Mouse (Mus musculus): ENCODE data around the gene Hspe1. TPM values are rescaled to one million over a fixed set of nuclear protein-coding genes. Genes with fewer than 3 reads are reported as not detected.

The Hspe1 gene
- total and polyA plus RNA-seq, 3 experiments, result 44.5 to 180 (median 153) TPM

DNA sequence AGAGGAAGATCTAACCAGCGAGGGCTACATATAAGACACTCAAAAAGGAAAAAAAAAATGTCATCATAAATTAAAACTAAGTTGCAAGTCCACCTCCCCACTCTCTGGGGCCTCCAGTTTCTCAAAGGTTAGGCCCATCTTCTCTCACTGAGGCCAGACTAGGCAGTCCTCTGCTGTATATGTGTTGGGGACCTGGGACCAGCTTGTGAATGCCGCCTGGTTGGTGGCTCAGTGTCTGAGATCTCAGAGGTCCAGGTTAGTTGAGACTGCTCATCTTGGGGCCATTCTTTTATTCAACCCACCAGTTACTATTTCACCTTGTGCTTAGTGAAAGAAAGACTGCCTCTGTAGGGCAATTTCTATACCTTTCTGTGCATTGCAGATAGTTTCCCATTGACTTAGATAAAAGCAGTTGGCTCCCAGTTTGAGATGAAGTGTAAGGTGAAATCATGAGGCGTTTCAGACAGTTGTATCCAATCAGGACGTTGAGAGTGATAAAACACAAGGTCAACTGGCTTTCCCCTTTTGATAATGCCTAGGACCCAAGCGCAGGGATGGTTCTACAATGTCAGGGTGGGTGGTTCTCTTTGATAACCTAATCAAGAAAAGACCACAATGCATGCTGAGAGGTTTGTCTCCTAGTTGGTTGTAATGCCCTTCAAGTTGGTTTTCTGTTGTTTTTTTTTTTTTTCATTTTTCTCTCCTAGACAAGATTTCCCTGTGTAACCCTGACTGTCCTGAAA, 12.1 kb upstream of the Hspe1 start:
- no peak overlapping the region for H3K4me3 ChIP-seq
- H3K4me1 ChIP-seq (ENCODE audit: control insufficient read depth, insufficient read depth, low read length), result no peaks in the 10 kb centered on the region; the same call in 1 of the 2 replicates
- H3K27me3 ChIP-seq (ENCODE audit: control insufficient read depth, insufficient read depth, low read length), result no peaks in the 10 kb centered on the region
- TF ChIP-seq CTCF (IDR thresholded peaks at IDR 0.05), result no peak
- no peak for TF ChIP-seq POLR2A (IDR thresholded peaks at IDR 0.05; ENCODE audit: insufficient read depth, low read depth, low read length)
- no peak for TF ChIP-seq EP300 (IDR thresholded peaks at IDR 0.05; ENCODE audit: insufficient read depth, low read depth, low read length)
- intact Hi-C loops (cut with DNase I), result no loop called here
- peak overlapping the region; percentile 48 for H3K27ac ChIP-seq
- no peak for DNase-seq
- H3K36me3 ChIP-seq (ENCODE audit: control insufficient read depth, insufficient read depth, low read length), result peaks cover 42% of the 10 kb centered on the region
- no peaks in the 10 kb centered on the region for H3K79me2 ChIP-seq (replicated peaks; ENCODE audit: control insufficient read depth, insufficient read depth, low read length)
- no peak overlapping the region for H3K9ac ChIP-seq (ENCODE audit: low read depth, low read length)
- 53% methylated on average over 5 of the region's 5 CpGs for WGBS

DNA sequence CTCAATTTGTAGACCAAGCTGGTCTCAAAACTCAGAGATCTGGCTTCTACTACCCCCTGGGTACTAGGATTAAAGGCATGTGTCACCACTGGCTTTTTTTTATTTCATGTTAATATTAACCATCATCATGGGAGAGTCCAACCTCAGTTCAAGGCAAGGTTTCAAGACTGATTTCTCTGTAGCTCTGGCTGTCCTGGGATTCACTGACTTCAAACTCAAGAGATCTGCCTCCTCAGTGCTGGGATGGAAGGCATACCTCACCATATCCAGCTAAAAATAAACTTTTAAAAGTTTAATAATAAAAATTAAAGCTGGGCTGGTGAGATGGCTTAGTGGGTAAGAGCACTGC, 11.6 kb upstream of the Hspe1 start:
- Histone ChIP-seq H3K27ac (no peak overlapping the region), H3K4me3 (no peak overlapping the region), H3K27me3 (ENCODE audit: control insufficient read depth, insufficient read depth, low read length) (no peaks in the 10 kb centered on the region), H3K79me2 (replicated peaks; ENCODE audit: control insufficient read depth, insufficient read depth, low read length) (no peaks in the 10 kb centered on the region), H3K36me3 (ENCODE audit: control insufficient read depth, insufficient read depth, low read length) (peaks cover 47% of the 10 kb centered on the region), H3K4me1 (ENCODE audit: control insufficient read depth, insufficient read depth, low read length) (no peaks in the 10 kb centered on the region; the same call in 1 of the 2 replicates), H3K9ac (ENCODE audit: low read depth, low read length) (no peak overlapping the region)
- TF ChIP-seq CTCF (IDR thresholded peaks at IDR 0.05) (no peak), EP300 (IDR thresholded peaks at IDR 0.05; ENCODE audit: insufficient read depth, low read depth, low read length) (no peak), POLR2A (IDR thresholded peaks at IDR 0.05; ENCODE audit: insufficient read depth, low read depth, low read length) (no peak)
- intact Hi-C loops (cut with DNase I), result no loop called here
- DNase-seq, result no peak

DNA sequence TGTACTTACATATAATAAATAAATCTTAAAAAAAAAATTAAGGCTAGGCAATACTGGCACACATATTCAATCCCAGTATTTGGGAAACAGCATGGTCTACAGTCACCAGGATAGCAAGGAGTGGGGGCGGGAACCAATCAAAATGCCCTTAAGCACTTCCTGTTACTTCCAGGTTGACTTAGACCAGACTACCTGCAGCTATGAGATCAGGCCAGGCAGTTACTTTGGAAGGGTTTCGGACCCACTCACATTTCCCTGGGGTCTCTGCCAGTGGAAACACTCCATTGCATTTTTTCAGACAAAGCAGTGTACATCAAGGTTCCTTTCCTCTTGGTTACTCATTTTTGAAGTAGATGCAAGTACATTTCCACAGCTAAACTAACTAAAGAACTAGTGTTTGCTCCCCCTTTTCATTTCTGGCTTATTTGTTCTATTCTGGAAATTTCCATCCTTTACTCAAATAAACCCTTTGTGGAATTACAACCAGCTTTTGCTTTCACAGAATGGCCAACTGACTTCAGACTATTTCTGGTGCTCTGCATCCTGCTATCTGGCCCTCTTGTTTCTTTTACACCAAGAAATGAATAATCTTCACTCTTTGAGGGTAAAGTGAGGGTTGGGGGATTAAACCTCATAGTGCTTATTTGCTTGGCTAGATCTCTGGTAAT, 10.9 kb upstream of the Hspe1 start:
- H3K9ac ChIP-seq (ENCODE audit: low read depth, low read length), result no peak overlapping the region
- no peaks in the 10 kb centered on the region for H3K27me3 ChIP-seq (ENCODE audit: control insufficient read depth, insufficient read depth, low read length)
- H3K4me3 ChIP-seq, result no peak overlapping the region
- no peaks in the 10 kb centered on the region for H3K79me2 ChIP-seq (replicated peaks; ENCODE audit: control insufficient read depth, insufficient read depth, low read length)
- H3K27ac ChIP-seq, result no peak overlapping the region
- DNase-seq, result no peak
- intact Hi-C loops (cut with DNase I), result no loop called here
- 86% methylated on average over 2 of the region's 2 CpGs for WGBS
- no peaks in the 10 kb centered on the region; the same call in 1 of the 2 replicates for H3K4me1 ChIP-seq (ENCODE audit: control insufficient read depth, insufficient read depth, low read length)
- H3K36me3 ChIP-seq (ENCODE audit: control insufficient read depth, insufficient read depth, low read length), result peaks cover 43% of the 10 kb centered on the region
- TF ChIP-seq EP300 (IDR thresholded peaks at IDR 0.05; ENCODE audit: insufficient read depth, low read depth, low read length) (no peak), POLR2A (IDR thresholded peaks at IDR 0.05; ENCODE audit: insufficient read depth, low read depth, low read length) (no peak), CTCF (IDR thresholded peaks at IDR 0.05) (no peak)

DNA sequence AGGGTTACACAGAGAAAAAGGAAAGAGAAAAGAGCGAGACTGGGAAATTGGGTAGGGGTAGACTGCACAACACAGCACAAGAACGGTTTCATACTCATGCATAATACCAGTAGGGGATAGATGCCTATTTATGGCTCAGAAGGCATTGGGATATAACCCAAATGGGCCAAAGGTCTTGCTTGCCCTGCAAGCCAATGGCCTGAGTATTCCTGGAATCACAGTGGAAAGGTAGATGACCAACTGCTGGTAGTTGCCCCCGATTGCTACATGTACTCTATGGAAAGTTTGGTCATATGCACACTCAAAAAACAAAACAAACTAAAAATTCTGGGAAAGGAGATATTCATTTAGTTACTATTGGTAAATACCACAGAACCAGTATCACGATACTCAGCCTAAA, 8.3 kb upstream of the Hspe1 start:
- Histone ChIP-seq H3K4me1 (ENCODE audit: control insufficient read depth, insufficient read depth, low read length) (no peaks in the 10 kb centered on the region; the same call in 1 of the 2 replicates), H3K27me3 (ENCODE audit: control insufficient read depth, insufficient read depth, low read length) (no peaks in the 10 kb centered on the region), H3K36me3 (ENCODE audit: control insufficient read depth, insufficient read depth, low read length) (peaks cover 61% of the 10 kb centered on the region), H3K79me2 (replicated peaks; ENCODE audit: control insufficient read depth, insufficient read depth, low read length) (no peaks in the 10 kb centered on the region), H3K4me3 (no peak overlapping the region), H3K27ac (peak overlapping the region; percentile 83), H3K9ac (ENCODE audit: low read depth, low read length) (no peak overlapping the region)
- intact Hi-C loops (cut with DNase I), result no loop called here
- WGBS, result 67% methylated on average over 4 of the region's 4 CpGs
- 0 out of 2 replicates have a peak, but pooled peaks have one; percentile 46 for TF ChIP-seq EP300 (IDR thresholded peaks at IDR 0.05; ENCODE audit: insufficient read depth, low read depth, low read length)
- TF ChIP-seq CTCF (IDR thresholded peaks at IDR 0.05), result no peak
- DNase-seq, result peak in 1 of 2 experiments; percentile 36

DNA sequence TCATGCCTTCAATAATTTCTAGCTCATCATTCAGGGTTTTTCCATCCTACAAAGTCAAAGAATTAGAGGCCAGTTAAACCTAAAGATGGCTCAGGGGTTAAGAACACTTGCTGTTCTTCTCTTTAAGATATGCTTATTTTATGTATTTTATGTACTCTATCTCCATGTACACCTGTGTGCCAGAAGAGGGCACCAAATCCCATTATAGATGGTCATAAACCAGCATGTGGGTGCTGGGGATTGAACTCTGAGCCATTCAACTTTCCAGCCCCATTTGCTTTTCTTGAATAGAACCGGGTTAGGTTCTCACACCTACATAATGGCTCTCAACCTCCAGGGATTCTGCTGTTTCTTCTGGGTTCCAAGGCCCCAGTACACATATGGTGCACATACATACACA, 5.8 kb upstream of the Hspe1 start:
- intact Hi-C loops (cut with DNase I), result no loop called here
- H3K79me2 ChIP-seq (replicated peaks; ENCODE audit: control insufficient read depth, insufficient read depth, low read length), result peaks cover 2% of the 10 kb centered on the region
- no peak overlapping the region for H3K9ac ChIP-seq (ENCODE audit: low read depth, low read length)
- H3K4me1 ChIP-seq (ENCODE audit: control insufficient read depth, insufficient read depth, low read length), result no peaks in the 10 kb centered on the region; the same call in 1 of the 2 replicates
- H3K27me3 ChIP-seq (ENCODE audit: control insufficient read depth, insufficient read depth, low read length), result no peaks in the 10 kb centered on the region
- no peak overlapping the region for H3K27ac ChIP-seq
- WGBS, result 91% methylated on average over 1 of the region's 1 CpGs
- no peak for TF ChIP-seq EP300 (IDR thresholded peaks at IDR 0.05; ENCODE audit: insufficient read depth, low read depth, low read length)
- peak; percentile 59 for TF ChIP-seq CTCF (IDR thresholded peaks at IDR 0.05)
- no peak for DNase-seq
- H3K36me3 ChIP-seq (ENCODE audit: control insufficient read depth, insufficient read depth, low read length), result peaks cover 64% of the 10 kb centered on the region
- no peak overlapping the region for H3K4me3 ChIP-seq

DNA sequence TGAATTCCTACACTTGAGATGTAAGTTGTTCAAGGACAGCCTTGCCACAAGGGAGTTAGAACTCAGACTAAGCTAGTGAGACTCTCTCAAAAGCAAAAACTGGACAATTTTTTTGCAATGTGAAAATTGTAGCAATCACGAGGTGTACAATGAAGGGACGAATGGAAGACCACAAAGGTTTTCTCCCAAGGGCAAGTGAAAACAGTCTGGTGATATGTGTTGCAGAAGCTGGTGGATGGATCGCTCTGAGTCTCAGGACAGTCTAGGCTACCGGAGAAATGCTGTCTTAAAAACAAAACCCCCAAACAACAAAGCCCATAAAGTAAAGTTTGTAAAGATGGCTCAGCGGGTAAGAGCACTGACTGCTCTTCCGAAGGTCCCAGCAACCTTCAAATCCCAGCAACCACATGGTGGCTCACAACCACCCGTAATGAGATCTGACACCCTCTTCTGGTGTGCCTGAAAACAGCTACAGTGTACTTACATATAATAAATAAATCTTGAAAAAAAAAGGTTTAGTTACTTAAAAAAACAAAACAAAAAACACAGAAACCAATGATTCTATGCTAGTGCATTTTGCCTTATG, 2.1 kb upstream of the Hspe1 start:
- no peak for DNase-seq
- peak; percentile 11; the same call in 1 of the 2 replicates for TF ChIP-seq CTCF (IDR thresholded peaks at IDR 0.05)
- no peak for TF ChIP-seq POLR2A (IDR thresholded peaks at IDR 0.05; ENCODE audit: insufficient read depth, low read depth, low read length)
- TF ChIP-seq EP300 (IDR thresholded peaks at IDR 0.05; ENCODE audit: insufficient read depth, low read depth, low read length), result no peak
- 51% methylated on average over 7 of the region's 7 CpGs for WGBS
- H3K27ac ChIP-seq, result peak overlapping the region; percentile 100
- H3K79me2 ChIP-seq (replicated peaks; ENCODE audit: control insufficient read depth, insufficient read depth, low read length), result peaks cover 2% of the 10 kb centered on the region
- H3K27me3 ChIP-seq (ENCODE audit: control insufficient read depth, insufficient read depth, low read length), result no peaks in the 10 kb centered on the region
- peaks cover 49% of the 10 kb centered on the region for H3K36me3 ChIP-seq (ENCODE audit: control insufficient read depth, insufficient read depth, low read length)
- H3K4me3 ChIP-seq, result peak overlapping the region; percentile 77
- peaks cover 2% of the 10 kb centered on the region; the same call in 1 of the 2 replicates for H3K4me1 ChIP-seq (ENCODE audit: control insufficient read depth, insufficient read depth, low read length)
- H3K9ac ChIP-seq (ENCODE audit: low read depth, low read length), result no peak overlapping the region
- intact Hi-C loops (cut with DNase I), result loop anchor here (2.0 to 5.0 kb wide), 4 partner anchors 33 to 151 kb away; partner anchors contain the start of genes Coq10b, Mars2 and Sf3b1

Data from heart, adult 2 months (tissue).